Mouse (Mus musculus) MEL (cell line): ENCODE results near the gene Rnf208.
"Not testable (repeated sequence)": the region's sequence is repeated elsewhere in the genome, so short reads cannot be mapped to it uniquely, and the experiment has no call there.

Experiments
- CTCF ChIP-seq, 3 experiments: IDR thresholded peaks in 2 of 3; conservative IDR thresholded peaks in 1 of 3; 2 replicates each; pipeline ENCODE4 v1.5.1; 2011 to 2012; ENCODE audit warnings: low read length in 3 of 3, low read depth in 2 of 3, mild to moderate bottlenecking in 2 of 3, improper control_type of control experiment in 1 of 3, inconsistent platforms in 1 of 3, mixed read lengths in 1 of 3, moderate library complexity in 1 of 3; ENCODE audit not compliant: control insufficient read depth in 1 of 3, insufficient read depth in 1 of 3, poor library complexity in 1 of 3, severe bottlenecking in 1 of 3
- GABPA ChIP-seq: IDR thresholded peaks from 2 replicates; pipeline ENCODE4 v1.6.1; 2012; ENCODE audit warnings: low read depth, mild to moderate bottlenecking, inconsistent platforms, low read length, improper control_type of control experiment, moderate library complexity
- GATA1 ChIP-seq: IDR thresholded peaks from 2 replicates; pipeline ENCODE4 v1.6.1; 2011; ENCODE audit warnings: low read depth, low read length, improper control_type of control experiment
- MAZ ChIP-seq: IDR thresholded peaks from 2 replicates; pipeline ENCODE4 v1.6.1; 2012; ENCODE audit warnings: low read depth, mild to moderate bottlenecking, inconsistent platforms, low read length, improper control_type of control experiment
- MEF2A ChIP-seq: IDR thresholded peaks from 2 replicates; pipeline ENCODE4 v1.6.1; 2014; ENCODE audit warnings: low read depth, mild to moderate bottlenecking, inconsistent platforms, low read length, improper control_type of control experiment; ENCODE audit not compliant: poor library complexity, insufficient replicate concordance, severe bottlenecking; ENCODE audit errors: extremely low read depth
- MXI1 ChIP-seq: IDR thresholded peaks from 2 replicates; pipeline ENCODE4 v1.6.1; 2011; ENCODE audit warnings: mild to moderate bottlenecking, low read depth, low read length, improper control_type of control experiment
- MYC ChIP-seq: IDR thresholded peaks from 2 replicates; pipeline ENCODE4 v1.6.1; 2011; ENCODE audit warnings: low read depth, mild to moderate bottlenecking, low read length, improper control_type of control experiment, moderate library complexity
- NELFE ChIP-seq: IDR thresholded peaks from 2 replicates; pipeline ENCODE4 v1.6.1; 2011; ENCODE audit warnings: low read depth, low read length, improper control_type of control experiment
- POLR2A ChIP-seq, 2 experiments: IDR thresholded peaks; 2 replicates each; pipeline ENCODE4 v1.6.1; 2011 to 2012; ENCODE audit warnings: low read length in 2 of 2, mild to moderate bottlenecking in 2 of 2, control low read depth in 1 of 2, improper control_type of control experiment in 1 of 2, low read depth in 1 of 2, moderate library complexity in 1 of 2; ENCODE audit not compliant: control insufficient read depth in 1 of 2, insufficient read depth in 1 of 2, poor library complexity in 1 of 2
- POLR2AphosphoS2 ChIP-seq: IDR thresholded peaks from 2 replicates; pipeline ENCODE4 v1.6.1; 2011; ENCODE audit warnings: low read length, improper control_type of control experiment
- SMC3 ChIP-seq: IDR thresholded peaks from 2 replicates; pipeline ENCODE4 v1.6.1; 2011; ENCODE audit warnings: low read depth, low read length, improper control_type of control experiment
- USF2 ChIP-seq, 2 experiments: IDR thresholded peaks; 2 replicates each; pipeline ENCODE4 v1.6.1; 2011 to 2012; ENCODE audit warnings: improper control_type of control experiment in 2 of 2, low read length in 2 of 2, borderline replicate concordance in 1 of 2, inconsistent platforms in 1 of 2, low read depth in 1 of 2, mild to moderate bottlenecking in 1 of 2; ENCODE audit not compliant: insufficient read depth in 1 of 2
- ZKSCAN1 ChIP-seq: IDR thresholded peaks from 2 replicates; pipeline ENCODE4 v1.6.1; 2012; ENCODE audit warnings: low read depth, mild to moderate bottlenecking, inconsistent platforms, low read length, improper control_type of control experiment, moderate library complexity
- ZNF384 ChIP-seq: IDR thresholded peaks from 2 replicates; pipeline ENCODE4 v1.6.1; 2012; ENCODE audit warnings: low read depth, mild to moderate bottlenecking, inconsistent platforms, low read length, improper control_type of control experiment

- TF ChIP-seq MXI1; ZNF384; POLR2A (IDR thresholded peaks at IDR 0.05; ENCODE audit: control insufficient read depth in 1 of 2, insufficient read depth in 1 of 2, low read depth in 1 of 2, low read length in 2 of 2, poor library complexity in 1 of 2); CTCF (IDR thresholded peaks at IDR 0.05 in 2 of 3, conservative IDR thresholded peaks at IDR 0.05 in 1 of 3; ENCODE audit: control insufficient read depth in 1 of 3, insufficient read depth in 1 of 3, low read depth in 2 of 3, low read length in 3 of 3, poor library complexity in 1 of 3, severe bottlenecking in 1 of 3); USF2 (IDR thresholded peaks at IDR 0.05; ENCODE audit: borderline replicate concordance in 1 of 2, insufficient read depth in 1 of 2, low read depth in 1 of 2, low read length in 2 of 2); GABPA; MEF2A; ZKSCAN1; SMC3; MAZ; POLR2AphosphoS2; MYC; GATA1; NELFE: not testable (repeated sequence)
These were observed 15.2 kb downstream of the Rnf208 start for GRCm38 (mm10) chr2:25257250-25257649.
